Mouse (Mus musculus): Measurements from ENCODE around the gene Adgrd1.

DNA sequence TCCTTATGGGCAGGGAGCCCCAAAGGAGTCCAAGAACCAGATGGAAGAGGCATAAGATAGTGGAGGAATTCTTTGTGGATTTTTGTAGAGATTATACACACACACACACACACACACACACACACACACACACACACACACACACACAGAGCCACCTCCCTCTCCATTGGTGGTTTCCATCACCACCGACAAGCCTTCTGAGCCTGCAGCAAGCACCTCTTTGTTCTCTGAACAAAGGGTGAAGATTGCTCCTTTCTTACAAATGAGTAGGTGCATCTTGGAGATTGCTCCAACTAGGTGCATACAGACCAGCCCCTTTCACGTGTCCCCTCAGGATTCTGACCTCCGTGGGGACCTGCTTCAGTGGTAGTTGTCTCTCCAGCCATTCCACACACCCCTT lies 79.4 kb downstream of the Adgrd1 start:
- TF ChIP-seq POU5F1 (IDR thresholded peaks at IDR 0.05; ENCODE audit: borderline replicate concordance, low read length) (no peak), CTCF (conservative IDR thresholded peaks at IDR 0.05; ENCODE audit: low read length) (no peak)

Data from E14TG2a.4 (cell line).